8 mouse cellular contexts compared by ENCODE assay signal in the genomic region with DNA sequence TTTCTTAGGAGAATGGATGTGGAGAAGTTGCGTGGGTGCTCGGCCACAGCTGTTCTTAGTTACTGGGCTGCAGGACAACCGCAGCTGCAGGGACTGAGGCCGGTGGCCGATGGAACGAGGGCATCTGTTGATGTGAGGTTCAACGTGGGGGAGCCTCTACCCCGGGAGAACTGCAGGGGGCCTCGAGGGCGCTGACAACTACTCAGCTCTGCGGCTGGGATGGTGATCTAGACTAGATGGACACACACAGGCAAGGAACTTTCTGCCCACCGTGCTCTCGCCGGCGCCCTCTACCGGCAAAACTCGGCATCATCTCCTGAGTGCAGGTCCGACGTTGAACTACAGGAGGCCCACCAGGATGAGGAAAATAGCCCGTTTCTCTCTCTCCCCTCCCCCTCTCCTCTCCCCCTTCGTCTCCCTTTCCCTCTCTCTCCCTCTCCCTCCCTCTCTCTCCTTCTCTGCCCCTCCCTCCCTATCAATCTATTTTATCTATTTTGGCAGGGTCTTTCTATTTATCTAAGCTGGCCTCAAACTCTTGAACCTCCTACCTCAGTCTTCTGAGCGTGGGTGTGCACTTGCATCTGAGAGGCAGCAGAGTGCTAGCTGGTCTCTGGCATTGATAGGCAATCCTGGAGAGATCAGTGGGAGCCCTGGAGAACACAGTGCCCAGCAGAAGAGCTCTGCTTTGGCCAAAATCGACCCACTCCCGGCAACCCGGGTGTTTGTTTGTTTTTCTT. TPM values are rescaled to one million over a fixed set of nuclear protein-coding genes. Genes with fewer than 3 reads are reported as not detected.
A peak's percentile ranks its signal among the peaks of the same experiment; 100 is the strongest.
DNase-seq lines count a peak whose midpoint lies in the region; ATAC-seq lines count a peak whose summit lies in the region.

No protein-coding gene starts in this region.

- ATAC-seq in hindbrain, embryonic 11.5 days (ENCODE audit: low FRiP score), result peak; percentile 49; the same call in 1 of the 2 replicates
- peak; percentile 40; the same call in 1 of the 2 replicates for ATAC-seq in lung, embryonic 15.5 days (ENCODE audit: borderline replicate concordance, extremely low read depth, low FRiP score, low TSS enrichment)

- no peak overlapping the region for H3K27ac ChIP-seq in hindbrain, embryonic 11.5 days (ENCODE audit: low read depth, low read length)
- H3K27ac ChIP-seq in lung, embryonic 15.5 days, result peak overlapping the region; percentile 40

- no peaks in the 10 kb centered on the region for H3K36me3 ChIP-seq in hindbrain, embryonic 11.5 days (ENCODE audit: control insufficient read depth, insufficient read depth, low read length)
- H3K36me3 ChIP-seq in lung, embryonic 15.5 days, result no peaks in the 10 kb centered on the region

- 20% methylated on average over 25 of the region's 25 CpGs for WGBS in hindbrain, embryonic 11.5 days
- 8% methylated on average over 25 of the region's 25 CpGs for WGBS in lung, embryonic 15.5 days

- H3K27me3 ChIP-seq in hindbrain, embryonic 11.5 days (ENCODE audit: control insufficient read depth, insufficient read depth, low read length), result no peaks in the 10 kb centered on the region
- H3K27me3 ChIP-seq in lung, embryonic 15.5 days, result no peaks in the 10 kb centered on the region

- no peaks in the 10 kb centered on the region; the same call in 1 of the 2 replicates for H3K4me1 ChIP-seq in hindbrain, embryonic 11.5 days (replicated peaks; ENCODE audit: control insufficient read depth, insufficient read depth, low read length)
- H3K4me1 ChIP-seq in lung, embryonic 15.5 days, result peaks cover 41% of the 10 kb centered on the region

- peak; percentile 95 for DNase-seq in NIH3T3 (ENCODE audit: low read depth)
- peak; percentile 90 for DNase-seq in cerebellum, adult 9-10 months
- peak; percentile 58 to 85 for DNase-seq in frontal cortex, postnatal 10 days (ENCODE audit: low spot score in 2 of 2)
- DNase-seq in hindbrain, embryonic 11.5 days (ENCODE audit: low spot score), result peak; percentile 92
- peak; percentile 85 for DNase-seq in layer of hippocampus, adult 9-10 months (ENCODE audit: low spot score)
- DNase-seq in retina, adult 2 months (ENCODE audit: low read depth, low spot score), result peak; percentile 41
- DNase-seq in thymus, postnatal 25 days, result peak; percentile 95

- no peaks in the 10 kb centered on the region for H3K9me3 ChIP-seq in hindbrain, embryonic 11.5 days (ENCODE audit: control insufficient read depth, low read length)
- no peaks in the 10 kb centered on the region for H3K9me3 ChIP-seq in lung, embryonic 15.5 days

- no peak overlapping the region for H3K4me3 ChIP-seq in hindbrain, embryonic 11.5 days (ENCODE audit: low read depth, low read length)
- no peak overlapping the region for H3K4me3 ChIP-seq in lung, embryonic 15.5 days

- H3K4me2 ChIP-seq in hindbrain, embryonic 11.5 days (replicated peaks; ENCODE audit: low read depth, low read length), result no peak overlapping the region
- peak overlapping the region; percentile 36 for H3K4me2 ChIP-seq in lung, embryonic 15.5 days

- no peak overlapping the region for H3K9ac ChIP-seq in hindbrain, embryonic 11.5 days (ENCODE audit: low read depth, low read length)
- no peak overlapping the region for H3K9ac ChIP-seq in lung, embryonic 15.5 days

RNA-seq across cellular contexts. Expression of gene Cox4i2, which starts 12.6 kb away (rescaled TPM):
- 4.1 and 4.4 TPM in 2 replicates for polyA plus RNA-seq in hindbrain, embryonic 11.5 days (2014; fragmentation: Nextera tagmentation; extraction: Ambion mirVana)
- polyA plus RNA-seq in lung, embryonic 15.5 days (2015; fragmentation: Nextera tagmentation; extraction: Ambion mirVana), result 74.8 and 81.0 TPM in 2 replicates

RNA-seq across cellular contexts. Expression of gene Id1, which starts 30.5 kb away (rescaled TPM):
- 166 and 168 TPM in 2 replicates for polyA plus RNA-seq in hindbrain, embryonic 11.5 days (2014; fragmentation: Nextera tagmentation; extraction: Ambion mirVana)
- 134 and 143 TPM in 2 replicates for polyA plus RNA-seq in lung, embryonic 15.5 days (2015; fragmentation: Nextera tagmentation; extraction: Ambion mirVana)

Comparison
In these comparisons a context has a peak if more than half of its experiments do, and no peak if none do; other contexts are left out.
1. DNase-seq: peak in every context shown above with its lines; median percentile 95 in NIH3T3; 95 in thymus, postnatal 25 days; 92 in hindbrain, embryonic 11.5 days; 90 in cerebellum, adult 9-10 months; 85 in layer of hippocampus, adult 9-10 months; 72 in frontal cortex, postnatal 10 days; 41 in retina, adult 2 months.
2. RNA of gene Cox4i2, which starts 12.6 kb away (polyA plus RNA-seq): 74.8 to 81.0 TPM in lung, embryonic 15.5 days; 4.1 to 4.4 TPM in hindbrain, embryonic 11.5 days; every median in the first group is over 10 times any median in the second.